Mouse (Mus musculus): ENCODE data around the gene Dera.

DNA sequence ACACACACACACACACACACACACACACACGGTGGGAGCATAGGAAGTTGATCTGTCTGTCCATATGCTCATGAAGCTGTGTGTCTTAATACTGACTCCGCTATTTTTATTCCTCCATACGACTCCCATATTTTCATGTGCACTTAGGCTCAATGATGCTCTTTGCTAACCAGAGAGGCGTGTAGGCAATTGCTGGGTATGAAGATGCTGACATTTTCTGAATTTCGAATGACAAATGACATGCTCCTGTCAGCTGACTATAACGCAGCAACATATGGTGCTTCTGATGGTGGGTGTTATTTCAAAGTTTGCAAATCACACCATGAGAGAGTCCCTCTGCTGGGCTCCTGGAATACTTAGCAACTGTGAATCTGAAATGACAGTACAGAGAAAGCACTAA is 116.3 kb downstream of the Dera start:
- TF ChIP-seq ZKSCAN1 (IDR thresholded peaks at IDR 0.05; ENCODE audit: borderline replicate concordance, low read depth, low read length) (no peak), MAZ (IDR thresholded peaks at IDR 0.05; ENCODE audit: low read depth, low read length) (no peak), POLR2A (IDR thresholded peaks at IDR 0.05; ENCODE audit: low read depth, low read length) (no peak), CTCF (conservative IDR thresholded peaks at IDR 0.05 in 1 of 2, IDR thresholded peaks at IDR 0.05 in 1 of 2; ENCODE audit: low read depth in 2 of 2, low read length in 2 of 2) (no peak), BHLHE40 (IDR thresholded peaks at IDR 0.05; ENCODE audit: low read depth, low read length) (no peak), POLR2AphosphoS2 (IDR thresholded peaks at IDR 0.05; ENCODE audit: low read depth, low read length) (no peak), KAT2A (IDR thresholded peaks at IDR 0.05; ENCODE audit: insufficient replicate concordance, low read length) (no peak), CHD1 (IDR thresholded peaks at IDR 0.05; ENCODE audit: low read depth, low read length) (no peak), MAX (IDR thresholded peaks at IDR 0.05; ENCODE audit: low read length) (no peak), USF1 (IDR thresholded peaks at IDR 0.05; ENCODE audit: low read depth, low read length) (no peak), GABPA (IDR thresholded peaks at IDR 0.05; ENCODE audit: insufficient replicate concordance, low read depth, low read length) (no peak), ZNF384 (IDR thresholded peaks at IDR 0.05; ENCODE audit: low read depth, low read length) (no peak)
